Mouse (Mus musculus): Measurements from ENCODE around the gene Zdhhc5. TPM values are rescaled to one million over a fixed set of nuclear protein-coding genes. Genes with fewer than 3 reads are reported as not detected.
"Not testable (repeated sequence)": the region's sequence is repeated elsewhere in the genome, so short reads cannot be mapped to it uniquely, and the experiment has no call there.

Gene Zdhhc5
- total RNA-seq, 2 experiments from 2014 or later: 45.1 to 50.9 TPM

- no peak for DNase-seq (ENCODE audit: low spot score in 2 of 2)
Observed at GRCm38 (mm10) chr2:84704329-84704728, 10.7 kb downstream of the Zdhhc5 start.

- DNase-seq (ENCODE audit: low spot score in 2 of 2): no peak
Observed at GRCm38 (mm10) chr2:84703497-84703896, 11.5 kb downstream of the Zdhhc5 start.

GRCm38 (mm10) chr2:84695007-84695695 is 19.8 kb downstream of the Zdhhc5 start:
- DNase-seq (ENCODE audit: low spot score in 2 of 2): no peak

- no peak for DNase-seq (ENCODE audit: low spot score in 2 of 2)
Observed at GRCm38 (mm10) chr2:84690050-84690449, 24.9 kb downstream of the Zdhhc5 start.

GRCm38 (mm10) chr2:84688080-84688844 is 26.7 kb downstream of the Zdhhc5 start:
- DNase-seq (ENCODE audit: low spot score in 2 of 2): no peak

- no peak for DNase-seq (ENCODE audit: low spot score in 2 of 2)
Observed at GRCm38 (mm10) chr2:84682605-84683183, 32.3 kb downstream of the Zdhhc5 start.

- no peak for DNase-seq (ENCODE audit: low spot score in 2 of 2)
Observed at GRCm38 (mm10) chr2:84679016-84679415, 36.0 kb downstream of the Zdhhc5 start, which contains the start of gene Tmx2. TSS of gene Tmx2 (minus strand) at chr2:84679140.

GRCm38 (mm10) chr2:84677968-84678880 is 36.8 kb downstream of the Zdhhc5 start, which contains the start of the genes Gm28635 and Med19:
TSS of gene Gm28635 (minus strand) at chr2:84678041.
TSS of gene Med19 (plus strand) at chr2:84678402.
- peak; percentile 63 to 88 for DNase-seq (ENCODE audit: low spot score in 2 of 2)

- no peak for DNase-seq (ENCODE audit: low spot score in 2 of 2)
Observed at GRCm38 (mm10) chr2:84677270-84677967, 37.6 kb downstream of the Zdhhc5 start.

- not testable (repeated sequence) for DNase-seq (ENCODE audit: low spot score in 2 of 2)
Observed at GRCm38 (mm10) chr2:84671535-84671934, 43.4 kb downstream of the Zdhhc5 start.

- DNase-seq (ENCODE audit: low spot score in 2 of 2): peak; percentile 72 to 84
Observed at GRCm38 (mm10) chr2:84670569-84670933, 44.4 kb downstream of the Zdhhc5 start, which contains the start of gene Selenoh. TSS of gene Selenoh (minus strand) at chr2:84670770.

GRCm38 (mm10) chr2:84669828-84670568 is 45.0 kb downstream of the Zdhhc5 start:
- DNase-seq (ENCODE audit: low spot score in 2 of 2): peak in 1 of 2 experiments; percentile 33

GRCm38 (mm10) chr2:84666081-84666480 is 48.9 kb downstream of the Zdhhc5 start:
- DNase-seq (ENCODE audit: low spot score in 2 of 2): no peak

- DNase-seq (ENCODE audit: low spot score in 2 of 2): peak in 1 of 2 experiments; percentile 25
Observed at GRCm38 (mm10) chr2:84662866-84663265, 52.1 kb downstream of the Zdhhc5 start.

- no peak for DNase-seq (ENCODE audit: low spot score in 2 of 2)
Observed at GRCm38 (mm10) chr2:84660253-84660652, 54.7 kb downstream of the Zdhhc5 start.

- no peak for DNase-seq (ENCODE audit: low spot score in 2 of 2)
Observed at GRCm38 (mm10) chr2:84658806-84659205, 56.2 kb downstream of the Zdhhc5 start, which contains the start of gene Btbd18. TSS of gene Btbd18 (plus strand) at chr2:84659079.

GRCm38 (mm10) chr2:84655864-84656263 is 59.1 kb downstream of the Zdhhc5 start:
- no peak for DNase-seq (ENCODE audit: low spot score in 2 of 2)

- no peak for DNase-seq (ENCODE audit: low spot score in 2 of 2)
Observed at GRCm38 (mm10) chr2:84653354-84653753, 61.6 kb downstream of the Zdhhc5 start.

- peak; percentile 65 to 78 for DNase-seq (ENCODE audit: low spot score in 2 of 2)
Observed at GRCm38 (mm10) chr2:84650464-84651195, 64.3 kb downstream of the Zdhhc5 start, which contains the start of gene Ctnnd1. TSS of gene Ctnnd1 (minus strand) at chr2:84650765.

Measured in gastrocnemius, postnatal 4 days (tissue).